11 mouse cellular contexts compared by ENCODE assay signal in the genomic region with DNA sequence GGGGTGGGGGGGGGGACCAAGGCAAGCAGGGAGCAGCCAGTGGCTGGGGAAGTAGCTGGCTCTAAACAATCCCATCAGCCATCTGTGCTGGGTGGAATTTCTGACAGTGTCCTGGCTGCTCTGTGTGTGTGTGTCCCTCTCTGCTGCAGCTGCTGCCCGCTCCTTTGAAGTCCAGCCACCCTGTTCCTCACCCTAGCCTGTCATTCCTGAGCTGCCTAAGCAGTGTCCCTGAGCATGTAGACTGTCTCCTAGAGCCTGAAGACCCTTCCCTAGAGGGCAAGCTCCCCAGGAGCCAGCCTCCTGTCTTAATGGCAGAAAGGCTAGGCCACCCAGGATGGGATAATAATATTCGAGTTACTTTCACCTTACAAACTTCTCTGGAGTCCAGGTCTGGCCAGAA. TPM values are rescaled to one million over a fixed set of nuclear protein-coding genes. Genes with fewer than 3 reads are reported as not detected.
DNase-seq lines count a peak whose midpoint lies in the region; ATAC-seq and TF ChIP-seq lines count a peak whose summit lies in the region.
"Had no signal": no experiment of that assay in that cellular context is flagged by ENCODE, and none has a peak within 500 bp of the region (broad histone marks: within the 10 kb centered on the region; RNA-seq: fewer than 3 reads in every experiment).

No protein-coding gene starts in this region.

- H3K4me1 ChIP-seq in kidney, embryonic 14.5 days (ENCODE audit: control insufficient read depth, insufficient read depth, low read length): peaks cover 39% of the 10 kb centered on the region
- H3K4me1 ChIP-seq in embryonic facial prominence, embryonic 12.5 days: peaks cover 71% of the 10 kb centered on the region
- H3K4me1 ChIP-seq in intestine, postnatal 0 days (replicated peaks; ENCODE audit: control insufficient read depth, insufficient read depth, low read length): peaks cover 8% of the 10 kb centered on the region; the same call in 1 of the 2 replicates

- no peaks in the 10 kb centered on the region for H3K27me3 ChIP-seq in kidney, embryonic 14.5 days (ENCODE audit: control insufficient read depth, insufficient read depth, low read length)
- no peaks in the 10 kb centered on the region for H3K27me3 ChIP-seq in C2C12 (ENCODE audit: control insufficient read depth, insufficient read depth, insufficient read length)
- no peaks in the 10 kb centered on the region for H3K27me3 ChIP-seq in embryonic facial prominence, embryonic 12.5 days
- no peaks in the 10 kb centered on the region for H3K27me3 ChIP-seq in intestine, postnatal 0 days (replicated peaks; ENCODE audit: control insufficient read depth, insufficient read depth, low read length)
- H3K27me3 ChIP-seq: Patski had no signal

- WGBS in kidney, embryonic 14.5 days: 44% methylated on average over 2 of the region's 2 CpGs
- WGBS in embryonic facial prominence, embryonic 12.5 days: 46% methylated on average over 2 of the region's 2 CpGs
- WGBS in intestine, postnatal 0 days: 53% methylated on average over 2 of the region's 2 CpGs

- no peak for TF ChIP-seq CTCF in C2C12 (IDR thresholded peaks at IDR 0.05; ENCODE audit: control insufficient read depth, insufficient read depth, insufficient read length)
- TF ChIP-seq CTCF in intestine, postnatal 0 days (IDR thresholded peaks at IDR 0.05; ENCODE audit: low read depth): no peak

- H3K79me2 ChIP-seq in C2C12 (ENCODE audit: control insufficient read depth, insufficient read depth): peaks cover 9% of the 10 kb centered on the region

- peak overlapping the region; percentile 53; the same call in 1 of the 2 replicates for H3K27ac ChIP-seq in kidney, embryonic 14.5 days (ENCODE audit: low read depth, low read length)
- peak overlapping the region; percentile 80; the same call in 1 of the 2 replicates for H3K27ac ChIP-seq in embryonic facial prominence, embryonic 12.5 days
- peak overlapping the region; percentile 62 for H3K27ac ChIP-seq in intestine, postnatal 0 days (ENCODE audit: low read depth, low read length)

- no peak overlapping the region for H3ac ChIP-seq in C2C12 (ENCODE audit: control insufficient read depth, insufficient read length, low read depth)

- H3K4me2 ChIP-seq in kidney, embryonic 14.5 days (replicated peaks; ENCODE audit: low read depth, low read length): no peak overlapping the region
- no peak overlapping the region for H3K4me2 ChIP-seq in embryonic facial prominence, embryonic 12.5 days (replicated peaks)
- no peak overlapping the region for H3K4me2 ChIP-seq in intestine, postnatal 0 days (replicated peaks; ENCODE audit: low read depth)

- DNase-seq in kidney, adult 8-10 months: no peak
- no peak for DNase-seq in adipocyte (ENCODE audit: low spot score)
- DNase-seq in cerebellum, adult 8-10 months: no peak
- no peak for DNase-seq in right cerebral cortex, postnatal 36 days (ENCODE audit: low spot score in 2 of 2)
- DNase-seq: cerebellum, adult 11-12 months; layer of hippocampus, postnatal 36 days had no signal

- H3K4me3 ChIP-seq in kidney, embryonic 14.5 days (ENCODE audit: low read length): no peak overlapping the region
- no peak overlapping the region for H3K4me3 ChIP-seq in C2C12 (ENCODE audit: insufficient read depth, poor library complexity, severe bottlenecking)
- no peak overlapping the region for H3K4me3 ChIP-seq in embryonic facial prominence, embryonic 12.5 days
- H3K4me3 ChIP-seq in intestine, postnatal 0 days (ENCODE audit: low read depth, low read length): no peak overlapping the region

- no peak overlapping the region for H3K9ac ChIP-seq in kidney, embryonic 14.5 days (ENCODE audit: low read depth, low read length)
- H3K9ac ChIP-seq in embryonic facial prominence, embryonic 12.5 days: no peak overlapping the region
- H3K9ac ChIP-seq in intestine, postnatal 0 days (ENCODE audit: low read depth, low read length): no peak overlapping the region

- no peak for ATAC-seq in kidney, embryonic 14.5 days (ENCODE audit: low FRiP score, low TSS enrichment)
- no peak for ATAC-seq in embryonic facial prominence, embryonic 12.5 days (ENCODE audit: insufficient number of reproducible peaks, insufficient read depth, low FRiP score, low TSS enrichment)
- ATAC-seq in intestine, postnatal 0 days: no peak
- ATAC-seq: Patski had no signal

- no peaks in the 10 kb centered on the region for H3K79me3 ChIP-seq in C2C12 (ENCODE audit: low read depth)

- H3K9me3 ChIP-seq in kidney, embryonic 14.5 days (ENCODE audit: control insufficient read depth, low read length): no peaks in the 10 kb centered on the region
- no peaks in the 10 kb centered on the region for H3K9me3 ChIP-seq in embryonic facial prominence, embryonic 12.5 days
- no peaks in the 10 kb centered on the region for H3K9me3 ChIP-seq in intestine, postnatal 0 days (ENCODE audit: control insufficient read depth)

- no peaks in the 10 kb centered on the region for H3K36me3 ChIP-seq in kidney, embryonic 14.5 days (ENCODE audit: control insufficient read depth, insufficient read depth, low read length)
- H3K36me3 ChIP-seq in C2C12 (ENCODE audit: control insufficient read depth, insufficient read depth): no peaks in the 10 kb centered on the region
- no peaks in the 10 kb centered on the region for H3K36me3 ChIP-seq in embryonic facial prominence, embryonic 12.5 days
- no peaks in the 10 kb centered on the region for H3K36me3 ChIP-seq in intestine, postnatal 0 days (ENCODE audit: control insufficient read depth, insufficient read depth)

TF ChIP-seq in C2C12, 6 proteins besides CTCF, POLR2A, EP300 and RAD21:
- no peak for TF ChIP-seq CEBPB (IDR thresholded peaks at IDR 0.05; ENCODE audit: low read depth)
- peak; percentile 24 for TF ChIP-seq MYOD1 (IDR thresholded peaks at IDR 0.05; ENCODE audit: control insufficient read depth, insufficient read length, low read depth)

RNA-seq across cellular contexts. Expression of gene Mrps23, which starts 47.8 kb away (rescaled TPM):
- polyA plus RNA-seq in kidney, embryonic 14.5 days (2014; fragmentation: Nextera tagmentation; extraction: Ambion mirVana): 62.3 and 63.6 TPM in 2 replicates
- 191 TPM for polyA plus RNA-seq in C2C12 (2012; fragmentation: generic; extraction: Trizol)
- 63.2 and 65.3 TPM in 2 replicates for polyA plus RNA-seq in embryonic facial prominence, embryonic 12.5 days (2016; fragmentation: Nextera tagmentation; extraction: Ambion mirVana)
- 54.1 and 59.1 TPM in 2 replicates for polyA plus RNA-seq in intestine, postnatal 0 days (2015; fragmentation: Nextera tagmentation; extraction: Ambion mirVana)

RNA-seq across cellular contexts. Expression of gene Cuedc1, which starts 58.5 kb away (rescaled TPM):
- polyA plus RNA-seq in kidney, embryonic 14.5 days (2014; fragmentation: Nextera tagmentation; extraction: Ambion mirVana): 13.2 and 17.0 TPM in 2 replicates
- 16.2 TPM for polyA plus RNA-seq in C2C12 (2012; fragmentation: generic; extraction: Trizol)
- polyA plus RNA-seq in embryonic facial prominence, embryonic 12.5 days (2016; fragmentation: Nextera tagmentation; extraction: Ambion mirVana): 36.4 and 42.0 TPM in 2 replicates
- 7.1 and 10.1 TPM in 2 replicates for polyA plus RNA-seq in intestine, postnatal 0 days (2015; fragmentation: Nextera tagmentation; extraction: Ambion mirVana)
